Mouse (Mus musculus): ENCODE data around the gene Ccdc113. TPM values are rescaled to one million over a fixed set of nuclear protein-coding genes. Genes with fewer than 3 reads are reported as not detected.

Gene Ccdc113
- polyA plus RNA-seq, 1 experiment from 2014 or later = 3.1 TPM

- WGBS = 60% methylated on average over 4 of the region's 4 CpGs
- Histone ChIP-seq H3K9me3 (replicated peaks; ENCODE audit: control insufficient read depth, low read length) (no peaks in the 10 kb centered on the region), H3K27me3 (ENCODE audit: control insufficient read depth, insufficient read depth, low read length) (no peaks in the 10 kb centered on the region), H3K4me3 (ENCODE audit: low read length) (no peak overlapping the region), H3K27ac (ENCODE audit: low read length) (no peak overlapping the region), H3K9ac (ENCODE audit: low read length) (no peak overlapping the region), H3K36me3 (ENCODE audit: control insufficient read depth, insufficient read depth) (no peaks in the 10 kb centered on the region), H3K4me1 (ENCODE audit: control insufficient read depth, insufficient read depth, low read length) (no peaks in the 10 kb centered on the region), H3K4me2 (ENCODE audit: low read depth, low read length) (no peak overlapping the region)
- no peak for ATAC-seq (replicated peaks; ENCODE audit: extremely low read depth, insufficient read depth, low FRiP score)
These were observed 34.4 kb upstream of the Ccdc113 start for GRCm38 (mm10) chr8:95499266-95500064.

- no peak overlapping the region for H3K9ac ChIP-seq (ENCODE audit: low read length)
- H3K36me3 ChIP-seq (ENCODE audit: control insufficient read depth, insufficient read depth) = no peaks in the 10 kb centered on the region
- H3K27me3 ChIP-seq (ENCODE audit: control insufficient read depth, insufficient read depth, low read length) = no peaks in the 10 kb centered on the region
- no peaks in the 10 kb centered on the region for H3K9me3 ChIP-seq (replicated peaks; ENCODE audit: control insufficient read depth, low read length)
- H3K4me3 ChIP-seq (ENCODE audit: low read length) = no peak overlapping the region
- H3K27ac ChIP-seq (ENCODE audit: low read length) = no peak overlapping the region
- ATAC-seq (replicated peaks; ENCODE audit: extremely low read depth, insufficient read depth, low FRiP score) = no peak
- H3K4me1 ChIP-seq (ENCODE audit: control insufficient read depth, insufficient read depth, low read length) = no peaks in the 10 kb centered on the region
- 92% methylated on average over 5 of the region's 5 CpGs for WGBS
- H3K4me2 ChIP-seq (ENCODE audit: low read depth, low read length) = no peak overlapping the region
These were observed 33.4 kb upstream of the Ccdc113 start for GRCm38 (mm10) chr8:95500436-95500835.

GRCm38 (mm10) chr8:95502431-95502830 lies 31.5 kb upstream of the Ccdc113 start:
- Histone ChIP-seq H3K4me1 (ENCODE audit: control insufficient read depth, insufficient read depth, low read length) (no peaks in the 10 kb centered on the region), H3K9me3 (replicated peaks; ENCODE audit: control insufficient read depth, low read length) (no peaks in the 10 kb centered on the region), H3K4me3 (ENCODE audit: low read length) (no peak overlapping the region), H3K4me2 (ENCODE audit: low read depth, low read length) (no peak overlapping the region), H3K36me3 (ENCODE audit: control insufficient read depth, insufficient read depth) (no peaks in the 10 kb centered on the region), H3K27ac (ENCODE audit: low read length) (no peak overlapping the region), H3K9ac (ENCODE audit: low read length) (no peak overlapping the region), H3K27me3 (ENCODE audit: control insufficient read depth, insufficient read depth, low read length) (no peaks in the 10 kb centered on the region)
- no peak for ATAC-seq (replicated peaks; ENCODE audit: extremely low read depth, insufficient read depth, low FRiP score)
- WGBS = 74% methylated on average over 7 of the region's 7 CpGs

- Histone ChIP-seq H3K4me3 (ENCODE audit: low read length) (no peak overlapping the region), H3K4me1 (ENCODE audit: control insufficient read depth, insufficient read depth, low read length) (no peaks in the 10 kb centered on the region), H3K9me3 (replicated peaks; ENCODE audit: control insufficient read depth, low read length) (no peaks in the 10 kb centered on the region), H3K27me3 (ENCODE audit: control insufficient read depth, insufficient read depth, low read length) (no peaks in the 10 kb centered on the region), H3K36me3 (ENCODE audit: control insufficient read depth, insufficient read depth) (no peaks in the 10 kb centered on the region), H3K4me2 (ENCODE audit: low read depth, low read length) (no peak overlapping the region), H3K27ac (ENCODE audit: low read length) (no peak overlapping the region), H3K9ac (ENCODE audit: low read length) (no peak overlapping the region)
- no peak for ATAC-seq (replicated peaks; ENCODE audit: extremely low read depth, insufficient read depth, low FRiP score)
- WGBS = 63% methylated on average over 5 of the region's 5 CpGs
These were observed 29.1 kb upstream of the Ccdc113 start for GRCm38 (mm10) chr8:95504835-95505234.

- H3K27ac ChIP-seq (ENCODE audit: low read length) = no peak overlapping the region
- H3K4me2 ChIP-seq (ENCODE audit: low read depth, low read length) = no peak overlapping the region
- no peaks in the 10 kb centered on the region for H3K4me1 ChIP-seq (ENCODE audit: control insufficient read depth, insufficient read depth, low read length)
- no peaks in the 10 kb centered on the region for H3K27me3 ChIP-seq (ENCODE audit: control insufficient read depth, insufficient read depth, low read length)
- ATAC-seq (replicated peaks; ENCODE audit: extremely low read depth, insufficient read depth, low FRiP score) = no peak
- no peaks in the 10 kb centered on the region for H3K36me3 ChIP-seq (ENCODE audit: control insufficient read depth, insufficient read depth)
- 62% methylated on average over 3 of the region's 3 CpGs for WGBS
- H3K9ac ChIP-seq (ENCODE audit: low read length) = no peak overlapping the region
- no peaks in the 10 kb centered on the region for H3K9me3 ChIP-seq (replicated peaks; ENCODE audit: control insufficient read depth, low read length)
- H3K4me3 ChIP-seq (ENCODE audit: low read length) = no peak overlapping the region
These were observed 28.3 kb upstream of the Ccdc113 start for GRCm38 (mm10) chr8:95505606-95506005.

- Histone ChIP-seq H3K4me2 (ENCODE audit: low read depth, low read length) (no peak overlapping the region), H3K9me3 (replicated peaks; ENCODE audit: control insufficient read depth, low read length) (no peaks in the 10 kb centered on the region)
These were observed 27.6 kb upstream of the Ccdc113 start for GRCm38 (mm10) chr8:95506245-95506644.

GRCm38 (mm10) chr8:95512257-95512656 lies 21.6 kb upstream of the Ccdc113 start:
- no peak overlapping the region for H3K9ac ChIP-seq (ENCODE audit: low read length)

More at GRCm38 (mm10) chr8:95506245-95506644, 27.6 kb upstream of the Ccdc113 start:
- whole genome bisulfite sequencing = 75% methylated on average over 5 of the region's 5 CpGs
- no peak for ATAC-seq (replicated peaks; ENCODE audit: extremely low read depth, insufficient read depth, low FRiP score)
- H3K27me3 ChIP-seq (ENCODE audit: control insufficient read depth, insufficient read depth, low read length) = no peaks in the 10 kb centered on the region
- H3K36me3 ChIP-seq (ENCODE audit: control insufficient read depth, insufficient read depth) = no peaks in the 10 kb centered on the region
- H3K4me3 ChIP-seq (ENCODE audit: low read length) = no peak overlapping the region
- no peaks in the 10 kb centered on the region for H3K4me1 ChIP-seq (ENCODE audit: control insufficient read depth, insufficient read depth, low read length)
- no peak overlapping the region for H3K9ac ChIP-seq (ENCODE audit: low read length)
- no peak overlapping the region for H3K27ac ChIP-seq (ENCODE audit: low read length)

GRCm38 (mm10) chr8:95513219-95513618 lies 20.7 kb upstream of the Ccdc113 start:
- Histone ChIP-seq H3K36me3 (ENCODE audit: control insufficient read depth, insufficient read depth) (no peaks in the 10 kb centered on the region), H3K27ac (ENCODE audit: low read length) (no peak overlapping the region)
- ATAC-seq (replicated peaks; ENCODE audit: extremely low read depth, insufficient read depth, low FRiP score) = no peak

More at GRCm38 (mm10) chr8:95512257-95512656, 21.6 kb upstream of the Ccdc113 start:
- H3K4me2 ChIP-seq (ENCODE audit: low read depth, low read length) = no peak overlapping the region
- no peak overlapping the region for H3K27ac ChIP-seq (ENCODE audit: low read length)
- 50% methylated on average over 4 of the region's 4 CpGs for WGBS
- H3K4me1 ChIP-seq (ENCODE audit: control insufficient read depth, insufficient read depth, low read length) = no peaks in the 10 kb centered on the region
- H3K36me3 ChIP-seq (ENCODE audit: control insufficient read depth, insufficient read depth) = no peaks in the 10 kb centered on the region
- no peak for ATAC-seq (replicated peaks; ENCODE audit: extremely low read depth, insufficient read depth, low FRiP score)
- H3K27me3 ChIP-seq (ENCODE audit: control insufficient read depth, insufficient read depth, low read length) = no peaks in the 10 kb centered on the region
- no peak overlapping the region for H3K4me3 ChIP-seq (ENCODE audit: low read length)
- H3K9me3 ChIP-seq (replicated peaks; ENCODE audit: control insufficient read depth, low read length) = no peaks in the 10 kb centered on the region

GRCm38 (mm10) chr8:95516928-95517327 lies 17.0 kb upstream of the Ccdc113 start:
- no peak for ATAC-seq (replicated peaks; ENCODE audit: extremely low read depth, insufficient read depth, low FRiP score)

More at GRCm38 (mm10) chr8:95513219-95513618, 20.7 kb upstream of the Ccdc113 start:
- no peaks in the 10 kb centered on the region for H3K9me3 ChIP-seq (replicated peaks; ENCODE audit: control insufficient read depth, low read length)
- H3K4me1 ChIP-seq (ENCODE audit: control insufficient read depth, insufficient read depth, low read length) = no peaks in the 10 kb centered on the region
- WGBS = 54% methylated on average over 4 of the region's 4 CpGs
- no peak overlapping the region for H3K9ac ChIP-seq (ENCODE audit: low read length)
- no peak overlapping the region for H3K4me3 ChIP-seq (ENCODE audit: low read length)
- H3K27me3 ChIP-seq (ENCODE audit: control insufficient read depth, insufficient read depth, low read length) = no peaks in the 10 kb centered on the region
- H3K4me2 ChIP-seq (ENCODE audit: low read depth, low read length) = no peak overlapping the region

More at GRCm38 (mm10) chr8:95516928-95517327, 17.0 kb upstream of the Ccdc113 start:
- H3K27ac ChIP-seq (ENCODE audit: low read length) = no peak overlapping the region
- H3K4me3 ChIP-seq (ENCODE audit: low read length) = no peak overlapping the region
- no peaks in the 10 kb centered on the region for H3K9me3 ChIP-seq (replicated peaks; ENCODE audit: control insufficient read depth, low read length)
- no peak overlapping the region for H3K9ac ChIP-seq (ENCODE audit: low read length)
- no peak overlapping the region for H3K4me2 ChIP-seq (ENCODE audit: low read depth, low read length)
- H3K4me1 ChIP-seq (ENCODE audit: control insufficient read depth, insufficient read depth, low read length) = no peaks in the 10 kb centered on the region
- no peaks in the 10 kb centered on the region for H3K36me3 ChIP-seq (ENCODE audit: control insufficient read depth, insufficient read depth)
- no peaks in the 10 kb centered on the region for H3K27me3 ChIP-seq (ENCODE audit: control insufficient read depth, insufficient read depth, low read length)
- WGBS = 80% methylated on average over 6 of the region's 6 CpGs

Measured in heart, embryonic 16.5 days (tissue).